Mouse (Mus musculus) forebrain, embryonic 16.5 days (tissue): ENCODE data around the gene Cdkn2d. TPM values are rescaled to one million over a fixed set of nuclear protein-coding genes. Genes with fewer than 3 reads are reported as not detected.
"Not testable (repeated sequence)": the region's sequence is repeated elsewhere in the genome, so short reads cannot be mapped to it uniquely, and the experiment has no call there.

Source experiments
- ATAC-seq: fragments of 200-750 bp; cut with Nextera tagmentation; 2 replicates; pipeline ENCODE4 v1.8.0; 2017; ENCODE audit warnings: mild to moderate bottlenecking, moderate library complexity
- H3K27ac ChIP-seq: fragments of 300-500 bp; sonication (generic); 2 replicates; pipeline ENCODE4 v1.5.1; 2014; ENCODE audit warnings: low read length, control low read depth
- H3K27me3 ChIP-seq: fragments of 300-500 bp; sonication (generic); replicated peaks from 2 replicates; pipeline ENCODE4 v1.6.1; 2014; ENCODE audit warnings: low read length; ENCODE audit not compliant: control insufficient read depth, insufficient read depth
- H3K36me3 ChIP-seq: fragments of 300-500 bp; sonication (generic); 2 replicates; pipeline ENCODE4 v1.6.1; 2014; ENCODE audit not compliant: control insufficient read depth, insufficient read depth
- H3K4me1 ChIP-seq: fragments of 300-500 bp; sonication (generic); replicated peaks from 2 replicates; pipeline ENCODE4 v1.6.1; 2014; ENCODE audit warnings: low read length; ENCODE audit not compliant: control insufficient read depth, insufficient read depth
- H3K4me2 ChIP-seq: fragments of 300-500 bp; sonication (generic); 2 replicates; pipeline ENCODE4 v1.6.1; 2014; ENCODE audit warnings: mild to moderate bottlenecking, low read length, control low read depth
- H3K4me3 ChIP-seq: fragments of 300-500 bp; sonication (generic); replicated peaks from 2 replicates; pipeline ENCODE4 v1.5.1; 2014; ENCODE audit warnings: mild to moderate bottlenecking, low read length, control low read depth
- H3K9ac ChIP-seq: fragments of 300-500 bp; sonication (generic); replicated peaks from 2 replicates; pipeline ENCODE4 v1.6.1; 2014; ENCODE audit warnings: low read depth, low read length, control low read depth
- H3K9me3 ChIP-seq: fragments of 300-500 bp; sonication (generic); 2 replicates; pipeline ENCODE4 v1.6.1; 2016; ENCODE audit warnings: low read length; ENCODE audit not compliant: control insufficient read depth
- WGBS: fragments of 180-500 bp; shearing (Covaris S2); extraction: QIAGEN DNeasy Blood & Tissue Kit; methylation state at CpG from one replicate; pipeline ENCODE4 v1.1.7; 2014; 5-methylcytosine and 5-hydroxymethylcytosine counted together
- polyA plus RNA-seq: library from polyadenylated mRNA; unstranded; fragments of >200 nt; fragmentation: Nextera tagmentation; extraction: Ambion mirVana; gene quantifications from 2 replicates; pipeline ENCODE4 v1.2.1, GENCODE M21; 2015

Cdkn2d gene
- polyA plus RNA-seq, 1 experiment from 2014 or later, result 97.7 TPM

GRCm38 (mm10) chr9:21331365-21332140 lies 40.3 kb upstream of the Cdkn2d start:
- ATAC-seq, result no peak
- 85% methylated on average over 12 of the region's 12 CpGs for WGBS
- no peaks in the 10 kb centered on the region; the same call in 1 of the 2 replicates for H3K4me1 ChIP-seq
- no peak overlapping the region for H3K27ac ChIP-seq
- H3K36me3 ChIP-seq, result no peaks in the 10 kb centered on the region
- H3K4me3 ChIP-seq, result no peak overlapping the region
- H3K4me2 ChIP-seq, result no peak overlapping the region
- H3K9me3 ChIP-seq, result no peaks in the 10 kb centered on the region
- H3K27me3 ChIP-seq, result no peaks in the 10 kb centered on the region
- no peak overlapping the region for H3K9ac ChIP-seq

GRCm38 (mm10) chr9:21329699-21330289 lies 38.6 kb upstream of the Cdkn2d start:
- no peak overlapping the region for H3K4me2 ChIP-seq
- H3K36me3 ChIP-seq, result no peaks in the 10 kb centered on the region
- ATAC-seq, result no peak
- H3K4me3 ChIP-seq, result no peak overlapping the region
- H3K9me3 ChIP-seq, result no peaks in the 10 kb centered on the region
- no peaks in the 10 kb centered on the region; the same call in 1 of the 2 replicates for H3K4me1 ChIP-seq
- no peaks in the 10 kb centered on the region for H3K27me3 ChIP-seq
- H3K27ac ChIP-seq, result no peak overlapping the region
- H3K9ac ChIP-seq, result no peak overlapping the region
- 92% methylated on average over 10 of the region's 10 CpGs for WGBS

GRCm38 (mm10) chr9:21329041-21329440 lies 37.8 kb upstream of the Cdkn2d start:
- WGBS, result 79% methylated on average over 4 of the region's 5 CpGs

GRCm38 (mm10) chr9:21328041-21328440 lies 36.8 kb upstream of the Cdkn2d start:
- H3K36me3 ChIP-seq, result no peaks in the 10 kb centered on the region
- H3K4me3 ChIP-seq, result no peak overlapping the region
- WGBS, result 79% methylated on average over 3 of the region's 3 CpGs
- no peaks in the 10 kb centered on the region; the same call in 1 of the 2 replicates for H3K4me1 ChIP-seq
- H3K9me3 ChIP-seq, result no peaks in the 10 kb centered on the region
- no peak overlapping the region for H3K4me2 ChIP-seq
- no peak for ATAC-seq
- H3K27ac ChIP-seq, result no peak overlapping the region
- no peaks in the 10 kb centered on the region for H3K27me3 ChIP-seq
- H3K9ac ChIP-seq, result no peak overlapping the region

More at GRCm38 (mm10) chr9:21329041-21329440, 37.8 kb upstream of the Cdkn2d start:
- Histone ChIP-seq H3K9ac (no peak overlapping the region), H3K27ac (no peak overlapping the region), H3K36me3 (no peaks in the 10 kb centered on the region), H3K4me1 (no peaks in the 10 kb centered on the region; the same call in 1 of the 2 replicates), H3K4me3 (no peak overlapping the region), H3K9me3 (no peaks in the 10 kb centered on the region), H3K4me2 (no peak overlapping the region), H3K27me3 (no peaks in the 10 kb centered on the region)
- ATAC-seq, result no peak

GRCm38 (mm10) chr9:21327569-21327968 lies 36.4 kb upstream of the Cdkn2d start:
- Histone ChIP-seq H3K4me2 (no peak overlapping the region), H3K9me3 (no peaks in the 10 kb centered on the region), H3K27me3 (no peaks in the 10 kb centered on the region), H3K9ac (no peak overlapping the region), H3K36me3 (no peaks in the 10 kb centered on the region), H3K4me3 (no peak overlapping the region), H3K27ac (no peak overlapping the region), H3K4me1 (no peaks in the 10 kb centered on the region; the same call in 1 of the 2 replicates)
- WGBS, result 75% methylated on average over 3 of the region's 3 CpGs
- no peak for ATAC-seq

GRCm38 (mm10) chr9:21324269-21324668 lies 33.1 kb upstream of the Cdkn2d start:
- WGBS, result 96% methylated on average over 11 of the region's 11 CpGs
- Histone ChIP-seq H3K4me3 (no peak overlapping the region), H3K4me2 (no peak overlapping the region), H3K27ac (no peak overlapping the region), H3K9me3 (no peaks in the 10 kb centered on the region), H3K27me3 (no peaks in the 10 kb centered on the region), H3K4me1 (peaks cover 18% of the 10 kb centered on the region), H3K36me3 (no peaks in the 10 kb centered on the region), H3K9ac (no peak overlapping the region)
- ATAC-seq, result no peak

- ATAC-seq, H3K9me3 ChIP-seq, H3K4me2 ChIP-seq, H3K4me3 ChIP-seq, H3K27me3 ChIP-seq, H3K36me3 ChIP-seq, H3K9ac ChIP-seq, H3K27ac ChIP-seq: not testable (repeated sequence)
- H3K4me1 ChIP-seq, result peaks cover 18% of the 10 kb centered on the region
- WGBS, result 95% methylated on average over 8 of the region's 8 CpGs
These were observed 31.7 kb upstream of the Cdkn2d start for GRCm38 (mm10) chr9:21322917-21323297.

- WGBS, result 71% methylated on average over 19 of the region's 19 CpGs
- H3K4me3 ChIP-seq, result no peak overlapping the region
- H3K9me3 ChIP-seq, result no peaks in the 10 kb centered on the region
- no peaks in the 10 kb centered on the region for H3K36me3 ChIP-seq
- peaks cover 18% of the 10 kb centered on the region for H3K4me1 ChIP-seq
- H3K9ac ChIP-seq, result no peak overlapping the region
- ATAC-seq, result no peak
- peak overlapping the region; percentile 93 for H3K4me2 ChIP-seq
- H3K27ac ChIP-seq, result no peak overlapping the region
- H3K27me3 ChIP-seq, result no peaks in the 10 kb centered on the region
These were observed 31.2 kb upstream of the Cdkn2d start for GRCm38 (mm10) chr9:21322211-21322916.

- Histone ChIP-seq H3K27me3 (no peaks in the 10 kb centered on the region), H3K4me1 (peaks cover 18% of the 10 kb centered on the region), H3K36me3 (no peaks in the 10 kb centered on the region), H3K27ac (no peak overlapping the region), H3K4me3 (peak overlapping the region; percentile 83), H3K9ac (peak overlapping the region; percentile 78), H3K9me3 (no peaks in the 10 kb centered on the region), H3K4me2 (peak overlapping the region; percentile 93)
- 0 out of 2 replicates have a peak, but pooled peaks have one; percentile 4 for ATAC-seq
- whole genome bisulfite sequencing, result 15% methylated on average over 6 of the region's 6 CpGs
These were observed 30.3 kb upstream of the Cdkn2d start for GRCm38 (mm10) chr9:21321513-21321835.
